Mouse (Mus musculus) thymus, postnatal 4 days (tissue): ENCODE measurements at regions not wholly inside any gene's neighbourhood (a gene's known extent, or its start where the extent isn't known, plus 50 kb on each side); places are given as distances from the start of the nearest gene placed in this dataset.
A peak's percentile ranks its signal among the peaks of the same experiment; 100 is the strongest.

Source experiments
- DNase-seq: peaks from one replicate; pipeline ENCODE4 v3.0.0; 2021

GRCm38 (mm10) chr3:150493433-150494045, 944.1 kb upstream of the Adgrl4 start:
- DNase-seq: no peak

GRCm38 (mm10) chr3:150530966-150531365, 906.7 kb upstream of the Adgrl4 start:
- DNase-seq: no peak

GRCm38 (mm10) chr3:150543118-150543517, 894.6 kb upstream of the Adgrl4 start:
- DNase-seq: no peak

- no peak for DNase-seq
These were observed 849.2 kb upstream of the Adgrl4 start for GRCm38 (mm10) chr3:150588474-150588873.

GRCm38 (mm10) chr3:150590978-150591377, 846.7 kb upstream of the Adgrl4 start:
- no peak for DNase-seq

GRCm38 (mm10) chr3:150603400-150604095, 834.1 kb upstream of the Adgrl4 start:
- no peak for DNase-seq

- peak; percentile 6 for DNase-seq
These were observed 827.0 kb upstream of the Adgrl4 start for GRCm38 (mm10) chr3:150610681-150611101.

GRCm38 (mm10) chr3:150637544-150637943, 800.1 kb upstream of the Adgrl4 start:
- no peak for DNase-seq

GRCm38 (mm10) chr3:150640004-150640676, 797.5 kb upstream of the Adgrl4 start:
- DNase-seq: no peak

GRCm38 (mm10) chr3:150648040-150648439, 789.6 kb upstream of the Adgrl4 start:
- no peak for DNase-seq

- DNase-seq: no peak
These were observed 787.7 kb upstream of the Adgrl4 start for GRCm38 (mm10) chr3:150649783-150650565.

- no peak for DNase-seq
These were observed 741.9 kb upstream of the Adgrl4 start for GRCm38 (mm10) chr3:150695751-150696150.

GRCm38 (mm10) chr3:150699990-150700389, 737.7 kb upstream of the Adgrl4 start:
- no peak for DNase-seq
